Mouse (Mus musculus) urinary bladder, postnatal 25 days (tissue): ENCODE measurements at regions not wholly inside any gene's neighbourhood (a gene's known extent, or its start where the extent isn't known, plus 50 kb on each side); places are given as distances from the start of the nearest gene placed in this dataset.

Source experiments
- DNase-seq: peaks from one replicate; pipeline ENCODE4 v3.0.0; 2022; ENCODE audit warnings: low spot score

DNA sequence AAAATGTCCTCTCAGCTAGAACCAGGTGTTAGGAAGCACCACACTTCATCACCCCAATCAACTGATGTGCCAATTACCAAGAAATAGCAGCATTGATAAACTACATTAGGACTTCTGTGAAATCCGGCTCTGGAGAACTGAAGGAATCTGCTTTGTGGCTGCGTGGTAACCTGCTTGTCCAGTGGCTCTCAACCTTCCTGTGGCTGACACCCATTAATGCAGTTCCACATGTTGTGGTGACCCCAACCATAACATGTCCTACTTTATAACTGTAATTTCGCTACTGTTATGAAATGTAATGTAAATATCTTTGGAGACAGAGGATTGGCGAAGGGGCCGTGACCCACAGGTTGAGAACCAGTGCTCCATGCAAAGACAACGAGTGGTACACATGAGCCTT lies 136.7 kb downstream of the Gm11011 start:
- no peak for DNase-seq

DNA sequence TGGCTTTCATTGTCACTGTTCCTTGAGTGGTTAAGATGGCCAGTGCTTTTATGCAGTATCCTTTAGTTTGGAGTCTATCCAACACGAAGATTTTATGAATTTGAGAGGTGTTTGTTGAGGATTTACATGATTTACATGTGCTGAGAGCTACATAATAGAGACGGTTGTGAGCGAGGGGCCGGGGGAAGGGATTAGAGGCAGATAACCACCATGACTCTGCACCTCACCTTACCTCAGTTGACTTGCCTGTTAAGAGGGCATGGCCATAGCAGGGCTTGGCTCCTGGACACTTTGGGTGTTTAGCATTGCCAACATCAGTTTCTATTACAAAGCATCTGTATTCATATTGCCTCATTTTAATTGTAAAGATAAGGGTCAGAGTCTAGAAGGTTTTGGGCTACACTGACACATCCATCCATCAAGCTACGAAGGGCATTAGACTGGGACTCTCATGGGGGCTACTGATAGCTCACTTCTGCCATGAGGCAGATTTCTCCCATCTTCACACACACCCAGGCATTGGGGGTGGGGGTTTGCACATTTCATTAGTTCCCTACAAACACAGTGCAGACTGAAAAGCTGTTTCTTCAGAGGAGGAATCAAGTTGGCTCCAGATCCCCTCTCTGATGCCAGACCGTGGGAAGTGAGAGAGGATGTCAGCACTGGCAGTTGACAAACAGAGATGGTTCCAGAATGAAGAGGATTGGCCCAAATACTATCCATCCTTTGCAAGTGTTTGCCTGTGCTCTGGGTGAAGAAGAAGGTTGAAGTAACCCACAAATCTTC lies 139.9 kb downstream of the Gm11011 start:
- DNase-seq = no peak

DNA sequence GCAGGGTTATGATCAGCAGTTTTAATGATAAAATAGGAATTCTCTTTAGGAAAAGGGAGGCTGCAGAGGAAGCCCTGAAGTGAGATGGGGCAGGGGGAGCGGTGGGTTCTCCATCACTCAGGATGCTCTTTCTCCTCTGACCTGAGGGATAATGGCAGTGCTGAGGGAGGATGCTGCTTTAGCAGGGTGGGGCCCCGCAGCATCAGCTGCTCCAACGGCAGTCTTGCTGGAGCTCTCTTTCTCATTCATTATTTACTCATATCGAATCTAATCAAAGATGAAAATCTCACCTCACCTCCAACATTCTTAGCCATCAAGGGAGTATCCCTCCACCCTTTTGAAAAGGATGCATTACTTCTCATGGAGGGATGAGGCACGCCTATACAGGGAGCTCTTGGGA lies 141.7 kb downstream of the Gm11011 start:
- no peak for DNase-seq

GRCm38 (mm10) chr2:169445371-169445770 lies 142.2 kb downstream of the Gm11011 start:
- DNase-seq = no peak

GRCm38 (mm10) chr2:169443271-169443670 lies 144.3 kb downstream of the Gm11011 start:
- DNase-seq = no peak

DNA sequence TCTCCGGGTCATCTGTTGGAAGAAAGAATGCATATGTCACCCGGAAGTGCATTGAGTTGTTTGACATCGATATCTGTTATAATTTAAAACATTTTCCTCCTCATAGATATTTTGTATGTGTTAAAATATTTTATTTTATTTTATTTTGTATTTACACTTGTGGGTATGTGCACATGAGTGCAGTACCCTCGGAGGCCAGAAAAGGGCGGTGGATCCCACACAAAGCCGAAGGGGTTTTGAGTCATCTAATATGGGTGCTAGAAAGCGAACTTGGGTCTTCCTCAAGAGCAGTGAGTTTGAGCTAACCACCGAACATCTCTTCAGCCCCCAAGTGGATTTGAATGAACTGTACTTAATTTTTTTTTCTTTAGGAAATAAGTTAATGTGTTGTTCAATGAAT lies 156.0 kb downstream of the Gm11011 start:
- DNase-seq = no peak

DNA sequence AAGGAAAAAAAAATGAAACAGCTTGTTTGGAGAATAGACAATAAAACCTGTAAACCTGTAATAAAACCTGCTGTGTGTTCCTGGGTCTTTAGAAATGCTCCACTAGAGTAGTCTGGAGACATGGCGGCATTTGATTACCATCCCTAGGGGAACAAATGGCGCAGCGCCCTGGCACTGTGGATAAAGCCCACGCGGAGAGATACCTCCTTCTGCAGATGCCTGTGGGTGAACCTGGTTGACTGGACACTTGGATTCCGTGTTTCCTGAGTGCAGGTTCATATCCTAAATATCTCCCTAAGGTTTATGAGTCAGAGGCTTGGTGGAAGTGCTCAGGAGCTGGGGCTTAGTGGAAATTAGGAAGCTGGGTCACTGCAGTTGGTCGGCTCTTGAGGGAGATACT lies 158.1 kb downstream of the Gm11011 start:
- DNase-seq = no peak

GRCm38 (mm10) chr2:169424166-169424920 lies 163.2 kb downstream of the Gm11011 start:
- no peak for DNase-seq

DNA sequence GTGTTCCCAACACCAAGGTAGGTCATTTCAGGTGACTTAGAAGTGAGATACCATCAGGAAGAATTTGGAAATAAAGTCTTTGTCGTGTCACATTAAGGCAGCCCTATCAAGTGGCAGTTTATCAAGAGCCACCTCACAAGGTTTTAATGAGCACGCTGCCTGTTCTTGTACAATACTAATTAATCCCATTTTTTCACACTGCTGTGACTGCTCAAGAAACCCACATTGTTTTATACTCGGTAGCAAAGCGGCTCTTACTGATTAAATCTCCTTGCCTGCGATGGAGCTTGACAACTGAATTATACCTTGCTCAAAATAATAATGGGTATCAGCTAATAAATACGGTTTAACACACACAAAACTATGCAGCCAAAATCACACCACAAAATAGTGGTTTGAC lies 175.2 kb downstream of the Gm11011 start:
- DNase-seq = no peak

DNA sequence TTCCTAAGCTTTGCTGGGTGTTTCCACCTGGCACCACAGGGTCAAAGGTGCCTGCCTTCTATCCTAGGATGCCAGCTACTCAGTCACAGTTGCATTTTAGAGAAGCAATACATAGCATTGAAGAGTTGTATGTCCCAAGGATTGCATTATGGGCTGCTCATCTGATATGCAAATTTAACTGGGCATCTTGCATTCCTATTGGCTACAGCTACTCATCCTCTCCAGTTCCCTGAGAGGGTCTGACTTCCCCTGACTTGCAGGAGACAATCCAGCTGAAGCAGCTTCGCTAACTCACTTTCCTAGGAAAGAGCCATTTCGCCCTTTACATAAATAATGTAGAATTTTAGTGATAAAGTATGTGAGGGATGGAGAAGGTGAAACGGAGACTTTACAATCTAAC lies 177.5 kb downstream of the Gm11011 start:
- no peak for DNase-seq

DNA sequence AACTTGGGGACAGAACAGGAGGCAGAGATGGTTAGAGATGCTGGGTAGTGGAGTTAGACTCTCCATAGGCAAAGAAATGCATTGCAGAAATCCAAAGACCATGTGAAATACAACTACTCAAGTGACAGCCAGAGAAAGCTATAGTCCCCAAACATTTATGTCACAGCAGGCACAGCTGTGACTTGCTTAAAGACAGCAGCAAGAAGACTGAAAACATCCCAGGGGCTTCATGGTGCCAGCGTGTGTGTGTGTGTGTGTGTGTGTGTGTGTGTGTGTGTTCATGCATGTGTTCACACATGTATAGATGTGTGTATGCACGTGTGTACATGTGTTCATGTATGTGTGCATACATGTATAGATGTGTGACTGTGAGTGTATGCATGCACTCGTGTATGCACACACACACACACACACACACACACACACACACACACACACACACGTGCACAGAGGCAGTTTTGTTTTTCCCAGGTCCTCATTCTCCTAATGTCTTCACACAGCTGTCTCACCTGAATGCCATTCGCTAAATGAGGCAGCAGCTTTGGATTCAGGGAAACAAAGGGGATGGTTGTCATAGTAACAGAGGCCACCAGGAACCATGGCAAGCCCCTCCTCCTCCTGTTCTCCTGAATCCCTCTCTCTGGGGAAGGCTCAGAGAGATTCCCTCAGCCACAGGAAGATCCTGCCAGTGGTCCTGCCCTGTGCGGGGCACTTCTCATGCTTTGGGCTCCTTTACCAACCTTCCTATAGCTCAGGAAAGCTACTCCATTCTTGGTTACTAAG lies 182.4 kb downstream of the Gm11011 start:
- DNase-seq = no peak

DNA sequence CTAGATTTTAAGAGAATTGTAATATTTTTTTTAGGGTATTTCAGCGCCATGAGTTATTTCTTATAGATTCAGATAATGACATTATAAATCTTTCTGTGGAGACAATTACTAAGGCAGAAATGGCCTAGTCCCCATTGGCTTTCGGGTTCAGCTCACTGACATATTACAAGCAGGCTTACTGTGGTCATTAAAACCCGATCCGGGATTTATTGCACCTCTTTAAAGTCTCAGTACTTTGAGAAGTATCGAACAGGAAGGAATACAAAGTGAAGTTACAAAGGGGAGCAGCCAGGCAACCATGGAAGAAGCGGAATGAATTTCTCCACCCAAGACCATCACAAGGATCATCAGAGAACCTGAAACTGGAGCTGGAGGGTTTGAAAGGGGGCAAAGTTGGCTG lies 189.8 kb downstream of the Gm11011 start:
- no peak for DNase-seq

DNA sequence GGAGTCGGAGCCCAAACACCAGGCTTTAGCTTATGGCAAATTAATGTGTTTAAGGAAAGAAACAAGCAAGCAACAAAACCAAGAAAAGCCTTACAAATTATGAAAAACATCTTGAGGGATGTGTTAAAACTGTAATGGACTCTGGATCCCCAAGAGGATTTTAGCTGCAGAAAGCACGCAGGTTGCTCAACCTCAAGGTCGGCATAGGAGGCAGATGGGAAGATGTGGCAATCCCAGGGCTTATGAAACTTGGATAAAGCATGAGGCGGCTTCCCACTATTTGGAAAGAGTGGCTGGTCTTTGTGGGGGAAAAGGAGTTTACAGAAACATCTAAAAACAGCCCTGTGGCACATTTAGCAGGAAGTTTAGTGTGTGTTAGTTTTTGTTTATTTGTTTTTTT lies 190.5 kb downstream of the Gm11011 start:
- no peak for DNase-seq

DNA sequence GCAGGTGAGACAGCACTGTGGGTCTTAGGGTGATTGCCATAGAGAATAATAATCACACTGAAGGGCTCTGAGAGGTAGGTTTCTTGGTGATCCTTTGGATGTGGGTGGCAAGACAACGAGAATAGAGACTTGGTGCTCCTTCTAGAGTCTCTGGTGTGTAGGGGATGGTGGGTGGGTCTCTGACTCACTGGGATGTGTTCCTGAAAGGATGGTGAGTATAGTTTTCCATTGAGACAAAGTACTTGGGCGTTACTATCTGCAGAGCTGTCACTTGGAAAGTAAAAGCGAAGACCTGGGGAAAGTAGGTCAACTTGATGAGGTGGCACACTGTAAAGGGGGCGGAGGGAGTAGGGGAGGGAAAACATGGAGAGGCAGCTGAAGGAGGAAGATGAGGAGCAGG lies 191.3 kb downstream of the Gm11011 start:
- DNase-seq = no peak

DNA sequence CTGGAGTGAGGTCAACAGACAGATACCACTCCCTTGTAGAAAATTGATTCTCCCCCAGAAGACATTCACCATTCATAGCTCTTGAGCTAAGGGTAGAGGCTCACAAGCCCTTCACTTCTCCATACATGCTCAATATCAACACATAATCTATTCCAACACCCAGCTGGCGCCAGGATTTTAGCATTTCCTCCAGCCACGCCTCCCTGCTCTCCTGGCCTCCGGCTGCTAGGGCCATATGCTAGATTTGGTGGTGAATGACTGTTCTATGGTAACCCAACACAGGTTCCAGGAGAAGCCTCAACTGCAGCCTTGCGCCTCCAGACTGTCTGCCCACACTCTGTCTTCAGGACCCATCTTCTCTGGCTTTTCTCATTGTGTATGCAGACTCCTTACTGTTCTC lies 197.9 kb downstream of the Gm11011 start:
- no peak for DNase-seq

- no peak for DNase-seq
These were observed 199.0 kb downstream of the Gm11011 start for GRCm38 (mm10) chr2:169388569-169388968.

GRCm38 (mm10) chr2:169387765-169388518 lies 199.6 kb downstream of the Gm11011 start:
- no peak for DNase-seq

GRCm38 (mm10) chr2:169383701-169384100 lies 203.8 kb downstream of the Gm11011 start:
- no peak for DNase-seq

GRCm38 (mm10) chr2:169373069-169373468 lies 214.5 kb downstream of the Gm11011 start:
- DNase-seq = no peak

- DNase-seq = no peak
These were observed 222.5 kb downstream of the Gm11011 start for GRCm38 (mm10) chr2:169365046-169365445.

GRCm38 (mm10) chr2:169360272-169360671 lies 227.3 kb downstream of the Gm11011 start:
- peak; percentile 10 for DNase-seq

- DNase-seq = no peak
These were observed 230.1 kb downstream of the Gm11011 start for GRCm38 (mm10) chr2:169357400-169357799.
